Mouse (Mus musculus) stomach, embryonic 14.5 days (tissue): ENCODE results near the gene Adgrl1. TPM values are rescaled to one million over a fixed set of nuclear protein-coding genes. Genes with fewer than 3 reads are reported as not detected.
A peak's percentile ranks its signal among the peaks of the same experiment; 100 is the strongest.

ENCODE experiments used
- ATAC-seq: fragments of 200-750 bp; cut with Nextera tagmentation; 2 replicates; pipeline ENCODE4 v1.8.0; 2017; ENCODE audit warnings: low read depth, moderate TSS enrichment; ENCODE audit not compliant: insufficient number of reproducible peaks, insufficient read depth, low FRiP score
- H3K27ac ChIP-seq: fragments of 300-500 bp; sonication (generic); 2 replicates; pipeline ENCODE4 v1.5.1; 2014; ENCODE audit warnings: mild to moderate bottlenecking, low read length, moderate library complexity, mixed read lengths
- H3K27me3 ChIP-seq: fragments of 300-500 bp; sonication (generic); 2 replicates; pipeline ENCODE4 v1.6.1; 2014; ENCODE audit warnings: low read length, control low read depth, mixed read lengths; ENCODE audit not compliant: control insufficient read depth, insufficient read depth
- H3K36me3 ChIP-seq: fragments of 300-500 bp; sonication (generic); 2 replicates; pipeline ENCODE4 v1.6.1; 2014; ENCODE audit warnings: mild to moderate bottlenecking, control low read depth, low read length, moderate library complexity, mixed read lengths; ENCODE audit not compliant: control insufficient read depth, insufficient read depth
- H3K4me1 ChIP-seq: fragments of 300-500 bp; sonication (generic); 2 replicates; pipeline ENCODE4 v1.6.1; 2014; ENCODE audit warnings: low read length, control low read depth, mixed read lengths; ENCODE audit not compliant: control insufficient read depth, insufficient read depth
- H3K4me2 ChIP-seq: fragments of 300-500 bp; sonication (generic); replicated peaks from 2 replicates; pipeline ENCODE4 v1.6.1; 2014; ENCODE audit warnings: low read depth, low read length, control low read depth
- H3K4me3 ChIP-seq: fragments of 300-500 bp; sonication (generic); 2 replicates; pipeline ENCODE4 v1.5.1; 2014; ENCODE audit warnings: low read depth, low read length, control low read depth
- H3K9ac ChIP-seq: fragments of 300-500 bp; sonication (generic); replicated peaks from 2 replicates; pipeline ENCODE4 v1.6.1; 2014; ENCODE audit warnings: low read depth, mild to moderate bottlenecking, control low read depth, low read length, moderate library complexity, mixed read lengths
- H3K9me3 ChIP-seq: fragments of 300-500 bp; sonication (generic); 2 replicates; pipeline ENCODE4 v1.6.1; 2016; ENCODE audit warnings: low read depth, low read length, control low read depth; ENCODE audit not compliant: control insufficient read depth
- WGBS: fragments of 180-500 bp; shearing (Covaris S2); extraction: QIAGEN DNeasy Blood & Tissue Kit; methylation state at CpG from one replicate; pipeline ENCODE4 v1.1.7; 2014; 5-methylcytosine and 5-hydroxymethylcytosine counted together
- polyA plus RNA-seq: library from polyadenylated mRNA; unstranded; fragments of >200 nt; fragmentation: Nextera tagmentation; extraction: Ambion mirVana; gene quantifications from 2 replicates; pipeline ENCODE4 v1.2.1, GENCODE M21; 2014

Adgrl1 gene
- polyA plus RNA-seq, 1 experiment from 2014 or later = 29.5 TPM

GRCm38 (mm10) chr8:83898456-83898855 is 1.4 kb upstream of the Adgrl1 start:
- WGBS = 3% methylated on average over 10 of the region's 10 CpGs
- peaks cover 30% of the 10 kb centered on the region for H3K4me1 ChIP-seq

GRCm38 (mm10) chr8:83898985-83899362 is 931 bp upstream of the Adgrl1 start:
- H3K27me3 ChIP-seq = no peaks in the 10 kb centered on the region
- H3K36me3 ChIP-seq = no peaks in the 10 kb centered on the region
- peak overlapping the region; percentile 93 for H3K4me3 ChIP-seq
- under 1% methylated on average over 13 of the region's 13 CpGs for WGBS
- H3K4me2 ChIP-seq = peak overlapping the region; percentile 84
- H3K9ac ChIP-seq = 0 out of 2 replicates have a peak overlapping the region, but pooled peaks have one; percentile 0
- ATAC-seq = peak; percentile 38
- no peaks in the 10 kb centered on the region for H3K9me3 ChIP-seq
- peaks cover 35% of the 10 kb centered on the region for H3K4me1 ChIP-seq
- H3K27ac ChIP-seq = peak overlapping the region; percentile 96

More at GRCm38 (mm10) chr8:83898456-83898855, 1.4 kb upstream of the Adgrl1 start:
- Histone ChIP-seq H3K27me3 (no peaks in the 10 kb centered on the region), H3K9ac (0 out of 2 replicates have a peak overlapping the region, but pooled peaks have one; percentile 0), H3K9me3 (no peaks in the 10 kb centered on the region), H3K27ac (peak overlapping the region; percentile 96; the same call in 1 of the 2 replicates), H3K4me3 (peak overlapping the region; percentile 93), H3K36me3 (no peaks in the 10 kb centered on the region), H3K4me2 (peak overlapping the region; percentile 84)
- ATAC-seq = no peak

GRCm38 (mm10) chr8:83900266-83900956 is 506 bp downstream of the Adgrl1 start:
- ATAC-seq = no peak
- Histone ChIP-seq H3K36me3 (no peaks in the 10 kb centered on the region), H3K4me3 (peak overlapping the region; percentile 93), H3K4me2 (peak overlapping the region; percentile 84), H3K9me3 (no peaks in the 10 kb centered on the region), H3K4me1 (peaks cover 43% of the 10 kb centered on the region), H3K27me3 (no peaks in the 10 kb centered on the region), H3K9ac (peak overlapping the region; percentile 80), H3K27ac (peak overlapping the region; percentile 96)
- WGBS = under 1% methylated on average over 56 of the region's 100 CpGs

- peak overlapping the region; percentile 80 for H3K9ac ChIP-seq
- no peak for ATAC-seq
- H3K4me3 ChIP-seq = peak overlapping the region; percentile 93
- 0% methylated on average over 37 of the region's 40 CpGs for WGBS
- no peaks in the 10 kb centered on the region for H3K36me3 ChIP-seq
- H3K9me3 ChIP-seq = no peaks in the 10 kb centered on the region
- peak overlapping the region; percentile 84 for H3K4me2 ChIP-seq
- peak overlapping the region; percentile 96 for H3K27ac ChIP-seq
- peaks cover 43% of the 10 kb centered on the region for H3K4me1 ChIP-seq
- H3K27me3 ChIP-seq = no peaks in the 10 kb centered on the region
These were observed 1.0 kb downstream of the Adgrl1 start for GRCm38 (mm10) chr8:83900957-83901270.

- Histone ChIP-seq H3K4me2 (peak overlapping the region; percentile 84), H3K9ac (no peak overlapping the region; the same call in 1 of the 2 replicates), H3K27me3 (no peaks in the 10 kb centered on the region), H3K4me1 (peaks cover 43% of the 10 kb centered on the region), H3K27ac (no peak overlapping the region), H3K4me3 (peak overlapping the region; percentile 93), H3K9me3 (no peaks in the 10 kb centered on the region), H3K36me3 (no peaks in the 10 kb centered on the region)
- ATAC-seq = no peak
- WGBS = 6% methylated on average over 14 of the region's 14 CpGs
These were observed 1.9 kb downstream of the Adgrl1 start for GRCm38 (mm10) chr8:83901566-83902485.

GRCm38 (mm10) chr8:83902961-83903666 is 3.2 kb downstream of the Adgrl1 start:
- H3K4me3 ChIP-seq = peak overlapping the region; percentile 93; the same call in 1 of the 2 replicates
- no peak overlapping the region for H3K9ac ChIP-seq
- H3K36me3 ChIP-seq = no peaks in the 10 kb centered on the region
- WGBS = 7% methylated on average over 12 of the region's 13 CpGs
- H3K27ac ChIP-seq = peak overlapping the region; percentile 48
- H3K27me3 ChIP-seq = no peaks in the 10 kb centered on the region
- peaks cover 34% of the 10 kb centered on the region for H3K4me1 ChIP-seq
- ATAC-seq = no peak
- no peaks in the 10 kb centered on the region for H3K9me3 ChIP-seq
- peak overlapping the region; percentile 84 for H3K4me2 ChIP-seq

- Histone ChIP-seq H3K9ac (no peak overlapping the region), H3K27me3 (no peaks in the 10 kb centered on the region), H3K9me3 (no peaks in the 10 kb centered on the region), H3K36me3 (no peaks in the 10 kb centered on the region), H3K4me1 (peaks cover 20% of the 10 kb centered on the region), H3K4me3 (no peak overlapping the region), H3K27ac (no peak overlapping the region), H3K4me2 (no peak overlapping the region)
- WGBS = 75% methylated on average over 6 of the region's 6 CpGs
- ATAC-seq = no peak
These were observed 8.7 kb downstream of the Adgrl1 start for GRCm38 (mm10) chr8:83908583-83908982.

- H3K27me3 ChIP-seq = no peaks in the 10 kb centered on the region
- H3K27ac ChIP-seq = no peak overlapping the region
- WGBS = 38% methylated on average over 8 of the region's 8 CpGs
- H3K36me3 ChIP-seq = no peaks in the 10 kb centered on the region
- no peak overlapping the region for H3K4me3 ChIP-seq
- no peaks in the 10 kb centered on the region for H3K9me3 ChIP-seq
- no peak for ATAC-seq
- H3K9ac ChIP-seq = no peak overlapping the region
- H3K4me2 ChIP-seq = no peak overlapping the region
- peaks cover 13% of the 10 kb centered on the region; the same call in 1 of the 2 replicates for H3K4me1 ChIP-seq
These were observed 9.4 kb downstream of the Adgrl1 start for GRCm38 (mm10) chr8:83909311-83909710.
